Mouse (Mus musculus): ENCODE results near the gene Rab3ip. TPM values are rescaled to one million over a fixed set of nuclear protein-coding genes. Genes with fewer than 3 reads are reported as not detected.

Rab3ip gene
- polyA plus RNA-seq, 1 experiment from 2014 or later = 46.0 TPM

- no peaks in the 10 kb centered on the region for H3K27me3 ChIP-seq (ENCODE audit: insufficient read depth, poor library complexity, severe bottlenecking)
- no peak overlapping the region for H3K4me3 ChIP-seq
- no peak for DNase-seq (ENCODE audit: low spot score)
- H3K27ac ChIP-seq = no peak overlapping the region
- H3K4me1 ChIP-seq = 0 out of 2 replicates have a peak, but pooled peaks cover 5% of the 10 kb centered on the region
- no peaks in the 10 kb centered on the region for H3K36me3 ChIP-seq
- 76% methylated on average over 14 of the region's 14 CpGs for WGBS
- H3K9me3 ChIP-seq = no peaks in the 10 kb centered on the region
Observed at GRCm38 (mm10) chr10:116872016-116872410, 78.6 kb downstream of the Rab3ip start.

DNA sequence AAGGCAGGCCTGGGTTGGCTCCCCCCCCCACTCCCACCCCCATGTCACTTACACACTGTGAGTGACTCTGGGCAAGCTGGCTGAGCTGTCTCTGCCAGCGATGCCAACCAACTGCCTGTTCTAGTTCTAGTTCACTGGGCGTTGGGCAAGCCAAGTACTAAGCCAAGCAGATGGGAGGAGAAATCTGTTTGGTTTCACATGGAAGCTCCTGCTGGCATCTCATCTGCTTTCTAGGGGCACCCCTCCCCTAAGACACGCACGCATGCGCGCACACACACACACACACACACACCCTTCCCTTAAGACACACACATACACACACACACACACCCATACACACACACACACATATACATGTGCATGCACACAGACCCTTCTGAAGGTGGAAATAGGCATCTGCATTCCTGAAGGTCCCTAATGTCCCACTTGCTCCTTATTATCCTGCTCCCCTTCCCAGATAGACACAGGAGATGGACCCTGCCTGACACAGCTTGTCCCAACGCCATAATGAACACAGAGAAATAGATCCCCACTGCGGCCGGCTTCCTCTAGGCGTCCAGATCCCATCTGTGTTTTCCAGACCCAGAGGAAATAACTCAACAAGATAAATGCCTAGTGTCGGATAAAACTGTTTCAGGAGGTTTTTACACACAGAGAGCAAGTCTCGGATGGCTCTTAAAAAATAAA is 79.1 kb downstream of the Rab3ip start:
- H3K36me3 ChIP-seq = no peaks in the 10 kb centered on the region
- H3K9me3 ChIP-seq = no peaks in the 10 kb centered on the region
- H3K4me3 ChIP-seq = no peak overlapping the region
- DNase-seq (ENCODE audit: low spot score) = no peak
- H3K27ac ChIP-seq = no peak overlapping the region
- H3K4me1 ChIP-seq = 0 out of 2 replicates have a peak, but pooled peaks cover 5% of the 10 kb centered on the region
- no peaks in the 10 kb centered on the region for H3K27me3 ChIP-seq (ENCODE audit: insufficient read depth, poor library complexity, severe bottlenecking)
- WGBS = 79% methylated on average over 12 of the region's 12 CpGs

- no peak for DNase-seq (ENCODE audit: low spot score)
- Histone ChIP-seq H3K27me3 (ENCODE audit: insufficient read depth, poor library complexity, severe bottlenecking) (no peaks in the 10 kb centered on the region), H3K27ac (no peak overlapping the region), H3K4me1 (0 out of 2 replicates have a peak, but pooled peaks cover 5% of the 10 kb centered on the region), H3K9me3 (no peaks in the 10 kb centered on the region), H3K4me3 (no peak overlapping the region), H3K36me3 (no peaks in the 10 kb centered on the region)
- WGBS = 84% methylated on average over 6 of the region's 6 CpGs
Observed at GRCm38 (mm10) chr10:116870819-116871218, 79.8 kb downstream of the Rab3ip start.

Other genes with a start within 250 kb of the Rab3ip start
- gene Myrfl, start 53.9 kb downstream of the Rab3ip start, polyA plus RNA-seq (2016; fragmentation: Nextera tagmentation; extraction: Ambion mirVana) = 0.33 and 0.49 TPM in 2 replicates
- gene Gm10271, start 21.8 kb upstream of the Rab3ip start, polyA plus RNA-seq (2016; fragmentation: Nextera tagmentation; extraction: Ambion mirVana) = not detected in 2 replicates
- 0.18 and 0.20 TPM in 2 replicates for gene Best3, start 35.5 kb upstream of the Rab3ip start, polyA plus RNA-seq (2016; fragmentation: Nextera tagmentation; extraction: Ambion mirVana)
- 26.7 and 49.9 TPM in 2 replicates for gene Lrrc10, start 94.6 kb upstream of the Rab3ip start, polyA plus RNA-seq (2016; fragmentation: Nextera tagmentation; extraction: Ambion mirVana)
- gene Cct2, start 113.0 kb upstream of the Rab3ip start, polyA plus RNA-seq (2016; fragmentation: Nextera tagmentation; extraction: Ambion mirVana) = 220 and 292 TPM in 2 replicates
- 20.0 and 23.0 TPM in 2 replicates for gene Frs2, start 197.8 kb upstream of the Rab3ip start, polyA plus RNA-seq (2016; fragmentation: Nextera tagmentation; extraction: Ambion mirVana)